Mouse (Mus musculus): ENCODE data around the gene Il6ra. TPM values are rescaled to one million over a fixed set of nuclear protein-coding genes. Genes with fewer than 3 reads are reported as not detected.

Gene Il6ra
- total RNA-seq, 1 experiment from 2014 or later: 11.5 TPM

DNA sequence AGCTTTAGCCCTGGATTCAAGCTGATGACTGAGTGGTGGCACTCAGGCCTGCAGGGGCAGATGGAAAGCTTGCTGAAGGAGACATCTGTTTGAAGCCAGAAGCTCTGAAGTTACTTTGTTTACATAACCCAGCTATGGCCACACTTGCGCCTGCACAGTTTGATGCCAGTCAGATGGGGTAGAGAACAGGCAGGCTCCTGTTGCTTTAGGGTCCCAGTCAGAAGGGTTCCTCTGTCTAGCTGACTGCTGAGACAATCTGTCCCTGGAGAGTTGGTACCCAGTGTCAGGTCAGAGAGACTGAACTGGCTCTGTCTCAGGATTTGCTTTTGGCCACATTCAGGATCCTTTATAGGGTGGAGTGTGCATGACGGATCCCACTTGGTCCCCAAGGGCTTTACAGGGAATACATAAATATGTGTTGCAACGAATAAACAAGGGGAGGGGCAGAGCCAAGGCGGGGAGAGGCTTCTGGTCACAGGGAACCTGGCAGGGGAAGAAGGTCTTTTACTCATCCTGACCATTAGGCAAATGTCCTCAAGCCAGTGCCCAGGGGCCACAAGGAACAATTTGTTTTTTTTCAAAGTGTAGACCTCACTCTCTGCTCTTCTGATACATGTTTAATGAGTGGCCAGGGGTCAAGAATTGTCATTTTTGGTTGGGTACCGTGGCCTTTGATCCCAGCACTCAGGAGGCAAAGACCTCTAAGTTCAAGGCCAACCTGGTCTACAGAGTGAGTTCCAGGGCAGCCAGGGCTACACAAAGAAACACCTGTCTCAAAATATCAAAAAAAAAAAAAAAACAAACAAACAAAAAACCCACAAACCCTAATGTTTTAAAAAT is 3.1 kb downstream of the Il6ra start:
- peak; percentile 29 for DNase-seq

- no peak for DNase-seq
These were observed 4.2 kb downstream of the Il6ra start for GRCm38 (mm10) chr3:89908836-89909235.

DNA sequence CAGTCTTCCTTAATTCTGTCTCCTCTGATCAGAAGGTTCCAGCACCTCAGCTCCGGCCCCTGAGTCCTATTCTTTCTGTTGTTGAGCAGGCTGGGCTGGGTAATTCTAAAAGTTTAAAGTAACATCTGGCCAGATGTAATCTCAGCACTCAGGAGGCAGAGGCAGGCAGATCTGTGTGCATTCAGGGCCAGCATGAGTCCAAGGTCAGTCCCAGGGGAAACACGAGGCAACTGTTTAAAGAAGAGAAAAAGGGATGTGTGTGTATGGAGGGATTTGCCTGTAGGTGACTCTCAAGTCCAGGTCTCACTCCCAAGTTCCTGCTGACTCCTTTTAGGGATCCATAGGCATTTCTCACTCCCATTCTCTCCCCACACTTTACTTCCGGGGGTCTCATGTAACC is 5.2 kb downstream of the Il6ra start:
- DNase-seq: no peak

- no peak for DNase-seq
These were observed 13.5 kb downstream of the Il6ra start for GRCm38 (mm10) chr3:89899511-89899908.

- no peak for DNase-seq
These were observed 14.0 kb downstream of the Il6ra start for GRCm38 (mm10) chr3:89898870-89899510.

DNA sequence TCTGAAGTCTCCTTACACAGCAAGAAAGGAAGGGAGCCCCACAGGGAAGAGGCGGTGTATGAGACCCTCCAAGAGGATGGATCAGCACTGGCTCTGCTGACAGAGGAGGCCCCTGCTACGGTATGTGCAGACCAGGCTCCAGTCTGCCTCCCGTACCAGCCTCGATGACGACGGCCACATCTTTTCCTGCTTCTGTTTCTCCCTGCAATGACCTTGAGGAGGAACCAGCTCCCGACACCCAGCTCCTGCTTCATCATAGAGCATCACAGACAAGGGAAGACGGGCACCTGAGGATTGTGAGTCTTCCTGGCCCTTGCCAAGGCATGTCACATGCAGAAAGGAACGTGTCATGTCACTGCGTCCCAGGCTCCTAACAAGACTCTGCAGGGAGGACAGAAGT is 15.0 kb downstream of the Il6ra start:
- no peak for DNase-seq

- DNase-seq: no peak
These were observed 15.7 kb downstream of the Il6ra start for GRCm38 (mm10) chr3:89897204-89897796.

GRCm38 (mm10) chr3:89896571-89896970 is 16.4 kb downstream of the Il6ra start:
- DNase-seq: peak; percentile 67

- DNase-seq: no peak
These were observed 20.4 kb downstream of the Il6ra start for GRCm38 (mm10) chr3:89892517-89893106.

DNA sequence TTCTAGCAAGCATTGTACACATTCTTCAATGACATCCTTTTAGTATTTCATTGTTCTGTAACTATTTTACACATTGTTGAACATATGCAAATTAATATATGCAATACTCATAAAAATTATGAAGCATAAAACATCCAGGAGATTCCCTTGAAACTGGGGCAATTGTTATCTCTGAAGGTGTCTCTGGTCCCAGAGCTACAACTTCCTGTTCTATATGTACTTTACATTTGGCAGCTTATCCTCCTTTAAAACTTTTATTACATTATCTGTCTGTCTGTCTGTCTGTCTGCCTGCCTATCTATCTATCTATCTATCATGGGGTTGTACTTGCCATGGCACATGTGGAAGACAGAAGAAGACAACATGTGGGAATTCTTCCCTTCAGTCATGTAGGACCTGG is 21.3 kb downstream of the Il6ra start:
- DNase-seq: no peak

GRCm38 (mm10) chr3:89889841-89890430 is 23.1 kb downstream of the Il6ra start:
- peak; percentile 37 for DNase-seq

DNA sequence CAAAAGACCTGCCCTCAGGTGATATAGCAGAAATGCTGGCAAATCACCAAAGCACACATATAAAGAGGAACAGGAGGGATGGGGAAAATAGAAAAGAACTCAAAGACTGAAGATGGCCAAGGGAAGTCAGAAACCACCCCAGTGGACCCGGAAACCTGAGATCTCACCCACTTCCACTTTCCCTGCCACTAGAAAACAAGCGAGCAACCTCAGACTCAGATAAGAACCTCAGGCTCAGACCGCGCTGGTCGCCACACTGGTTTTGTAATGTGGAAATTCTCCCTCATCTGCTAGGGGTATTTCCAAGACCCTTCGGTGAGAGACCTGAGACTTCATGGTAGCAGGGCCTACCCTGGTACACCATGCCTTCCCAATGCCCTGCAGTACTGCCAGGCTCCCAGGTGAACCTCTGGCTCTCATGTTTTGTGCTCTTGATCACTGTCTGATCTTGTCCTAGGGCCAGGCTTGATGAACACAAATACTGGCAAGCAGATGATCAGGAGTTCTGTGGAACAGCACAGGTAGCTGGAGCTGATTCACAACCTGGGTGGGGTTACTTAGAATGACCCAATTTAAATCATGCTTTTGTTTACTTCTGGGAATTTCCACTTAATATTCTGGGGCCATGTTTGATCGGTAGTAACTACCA is 25.3 kb downstream of the Il6ra start:
- DNase-seq: no peak

DNA sequence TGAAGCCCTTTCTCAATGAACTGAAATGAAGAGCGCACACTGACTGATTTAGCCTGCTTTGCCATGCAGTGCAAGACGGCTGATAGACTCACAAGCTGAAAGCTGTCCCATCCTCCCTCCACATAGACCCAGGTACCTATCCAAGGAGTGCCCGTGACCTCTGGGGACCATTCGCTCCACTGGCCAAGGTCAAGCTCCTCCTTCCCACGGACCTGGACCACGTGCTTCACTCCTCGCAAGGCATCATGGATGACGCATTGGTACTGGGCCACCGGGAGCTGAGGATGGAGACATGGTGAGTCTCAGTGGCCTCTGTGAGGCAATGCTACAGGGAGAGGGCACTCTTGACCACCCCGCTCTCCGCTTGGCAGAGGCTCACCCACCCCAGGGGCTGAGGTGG is 27.2 kb downstream of the Il6ra start:
- no peak for DNase-seq

DNA sequence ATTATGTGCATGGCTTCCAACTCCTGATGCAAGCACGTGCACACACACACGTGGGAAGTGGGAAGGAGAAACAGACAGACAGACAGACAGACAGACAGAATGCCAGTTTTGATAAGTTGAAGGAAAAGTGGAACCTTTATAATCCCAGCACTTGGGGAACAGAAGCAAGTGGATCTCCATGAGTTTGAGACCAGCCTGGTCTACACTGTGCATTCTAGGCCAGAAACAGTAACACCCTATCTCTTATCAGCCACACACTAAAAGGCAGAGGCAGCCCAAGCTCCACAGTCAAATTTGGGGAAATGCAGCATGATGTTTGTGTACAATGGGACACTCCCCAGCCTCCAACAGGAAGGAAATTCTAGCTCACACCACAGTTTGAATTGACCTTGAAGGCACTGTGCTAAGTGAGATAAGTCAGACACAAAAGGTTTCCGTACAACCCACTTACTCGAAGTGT is 29.4 kb downstream of the Il6ra start:
- DNase-seq: no peak

DNA sequence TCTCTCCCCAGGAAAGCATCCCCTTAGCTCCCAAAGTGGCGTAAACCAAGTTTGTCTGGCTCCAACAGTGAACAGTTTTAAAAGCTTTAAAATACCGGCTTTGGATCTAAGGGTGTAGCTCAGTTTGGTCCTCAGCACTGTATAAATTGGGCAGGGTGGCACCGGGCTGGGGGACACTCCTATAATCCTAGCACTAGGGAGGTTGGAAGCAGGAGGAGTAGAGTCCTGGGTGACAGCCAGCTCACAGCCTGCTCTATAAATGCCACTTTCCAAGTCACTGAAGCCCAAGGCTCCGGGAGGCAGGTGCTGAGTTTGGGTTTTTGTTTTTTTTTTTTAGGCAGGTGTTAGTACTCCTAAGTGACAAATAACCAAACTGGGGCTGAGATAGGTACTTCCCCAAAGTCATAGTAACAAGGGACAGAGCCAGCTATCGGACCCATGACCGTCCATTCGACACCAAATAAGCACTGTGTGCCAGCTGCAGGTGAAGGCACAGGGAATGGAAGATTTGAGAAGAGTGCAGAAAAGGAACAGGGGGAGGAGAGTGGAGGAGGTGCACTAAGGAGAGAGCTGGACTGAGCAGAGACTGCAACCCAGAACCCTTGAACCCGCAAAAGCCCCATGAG is 30.3 kb downstream of the Il6ra start:
- no peak for DNase-seq

- DNase-seq: peak; percentile 37
These were observed 32.8 kb downstream of the Il6ra start for GRCm38 (mm10) chr3:89880036-89880851.

GRCm38 (mm10) chr3:89879326-89879725 is 33.7 kb downstream of the Il6ra start:
- DNase-seq: no peak

GRCm38 (mm10) chr3:89878456-89878855 is 34.5 kb downstream of the Il6ra start:
- no peak for DNase-seq

GRCm38 (mm10) chr3:89877129-89877528 is 35.9 kb downstream of the Il6ra start:
- no peak for DNase-seq

- no peak for DNase-seq
These were observed 36.5 kb downstream of the Il6ra start for GRCm38 (mm10) chr3:89876469-89876868.

- DNase-seq: no peak
These were observed 37.2 kb downstream of the Il6ra start for GRCm38 (mm10) chr3:89875781-89876180.

Data from adrenal gland, postnatal 14 days (tissue).